Mouse (Mus musculus) embryonic fibroblast, embryonic 13.5 days (primary cell): ENCODE results near the gene Nav2.

Experiments
- CTCF ChIP-seq: IDR thresholded peaks from 2 replicates; pipeline ENCODE4 v1.5.1; 2011; ENCODE audit warnings: mild to moderate bottlenecking, control low read depth, low read length, moderate library complexity, borderline replicate concordance; ENCODE audit not compliant: insufficient read depth
- POLR2A ChIP-seq: IDR thresholded peaks from 2 replicates; pipeline ENCODE4 v1.6.1; 2011; ENCODE audit warnings: low read depth, mild to moderate bottlenecking, control low read depth, low read length, moderate library complexity

DNA sequence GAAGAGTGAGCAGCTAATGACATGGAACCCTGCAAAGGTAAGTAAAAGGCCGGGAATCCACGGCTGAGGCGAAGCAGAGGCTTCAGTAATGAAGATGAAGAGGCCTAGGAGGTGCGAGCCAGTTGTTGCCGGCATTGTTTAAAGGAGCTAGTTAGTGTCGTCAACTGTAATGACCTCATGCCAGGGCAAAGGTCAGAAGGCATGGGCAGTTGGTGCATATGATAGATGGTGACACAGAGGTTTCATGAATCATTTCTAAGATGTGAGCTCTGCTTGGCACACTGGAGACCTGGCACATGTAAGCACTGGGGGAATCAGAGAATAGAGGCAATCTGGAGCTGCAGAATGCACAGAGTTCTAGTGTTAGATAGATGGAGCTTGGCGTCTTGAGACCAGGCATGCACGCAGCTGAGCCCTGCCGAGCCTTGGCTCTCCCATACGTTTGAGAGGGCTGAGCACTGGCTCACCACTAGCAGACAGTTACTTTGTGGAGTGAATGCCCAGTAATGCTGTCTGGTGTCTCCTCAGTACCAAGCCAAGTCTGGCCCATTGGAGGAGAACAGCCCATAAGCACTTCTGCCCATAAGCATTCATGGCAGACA is 166.9 kb downstream of the Nav2 start:
- TF ChIP-seq CTCF = no peak
- no peak for TF ChIP-seq POLR2A
